Mouse (Mus musculus) ES-E14 (cell line): Measurements from ENCODE around the gene Krtap5-3.
"Not testable (repeated sequence)": the region's sequence is repeated elsewhere in the genome, so short reads cannot be mapped to it uniquely, and the experiment has no call there.

Source experiments
- MAFK ChIP-seq: IDR thresholded peaks from 2 replicates; pipeline ENCODE4 v1.6.1; 2014; ENCODE audit warnings: mild to moderate bottlenecking, low read depth, low read length, inconsistent platforms; ENCODE audit not compliant: insufficient read depth
- ZC3H11A ChIP-seq: IDR thresholded peaks from 2 replicates; pipeline ENCODE4 v1.6.1; 2012; ENCODE audit warnings: low read depth, mild to moderate bottlenecking, inconsistent platforms, low read length, borderline replicate concordance

- TF ChIP-seq MAFK, ZC3H11A: not testable (repeated sequence)
These were observed 11.0 kb downstream of the Krtap5-3 start for GRCm38 (mm10) chr7:142212136-142212535.
